Mouse (Mus musculus) c-Kit-negative CD71-positive TER-119-positive erythroid progenitor cells, embryonic 14.5 days (primary cell): Measurements from ENCODE around the gene Spata17.

ENCODE experiments used
- DNase-seq: peaks from one replicate; pipeline ENCODE4 v3.0.0-alpha.2; 2013; ENCODE audit warnings: low read depth, low spot score

The Spata17 gene

GRCm38 (mm10) chr1:187004306-187004705 lies 211.0 kb downstream of the Spata17 start:
- no peak for DNase-seq

- no peak for DNase-seq
These were observed 211.8 kb downstream of the Spata17 start for GRCm38 (mm10) chr1:187003441-187003861.

GRCm38 (mm10) chr1:186997596-186998304 lies 217.5 kb downstream of the Spata17 start:
- no peak for DNase-seq
